Mouse (Mus musculus): ENCODE measurements around the gene Pkib.

DNA sequence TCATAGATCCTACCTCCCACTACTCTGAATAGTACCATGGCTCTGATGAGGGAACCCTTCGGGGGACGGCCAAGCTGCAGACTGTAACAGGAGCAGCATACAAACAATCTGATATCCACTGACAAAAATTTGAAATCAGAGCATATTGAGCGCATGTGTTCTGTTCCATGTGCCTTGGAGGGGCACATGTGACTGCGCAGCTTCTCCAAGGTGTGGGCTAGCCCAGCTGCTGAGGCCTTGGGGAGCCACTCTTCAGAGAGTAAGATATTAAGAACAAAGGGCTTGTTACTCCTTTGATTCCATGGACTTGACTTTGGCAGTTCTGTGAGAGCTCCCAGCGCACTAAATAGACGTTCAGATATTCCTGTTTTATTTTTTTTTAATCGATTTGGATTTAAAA is 111.3 kb downstream of the Pkib start:
- no peak for TF ChIP-seq CTCF (IDR thresholded peaks at IDR 0.05)
- no peak for TF ChIP-seq EP300 (IDR thresholded peaks at IDR 0.05)
